Mouse (Mus musculus) brain, embryonic 14.5 days (tissue): ENCODE results near the gene H13.

ENCODE experiments used
- CTCF ChIP-seq: fragments of 200-500 bp; IDR thresholded peaks from 2 replicates; pipeline ENCODE4 v1.5.1; 2012; ENCODE audit warnings: inconsistent platforms, mild to moderate bottlenecking, moderate library complexity, borderline replicate concordance; ENCODE audit not compliant: insufficient read depth, insufficient read length; ENCODE audit errors: extremely low read depth
- POLR2A ChIP-seq: fragments of 200-500 bp; IDR thresholded peaks from 2 replicates; pipeline ENCODE4 v1.6.1; 2012; ENCODE audit warnings: mild to moderate bottlenecking, inconsistent platforms, borderline replicate concordance; ENCODE audit not compliant: poor library complexity, insufficient read depth, insufficient read length, severe bottlenecking; ENCODE audit errors: extremely low read depth

GRCm38 (mm10) chr2:152709066-152709465 is 39.8 kb downstream of the H13 start:
- TF ChIP-seq POLR2A (no peak), CTCF (no peak)
